Mouse (Mus musculus): Measurements from ENCODE around the gene Lrrc26. TPM values are rescaled to one million over a fixed set of nuclear protein-coding genes. Genes with fewer than 3 reads are reported as not detected.

The Lrrc26 gene
- polyA plus RNA-seq, 1 experiment, result not detected

GRCm38 (mm10) chr2:25318971-25319773, 29.5 kb downstream of the Lrrc26 start, which contains the start of gene Grin1:
Gene Grin1, minus strand, starts transcription at chr2:25319187.
- Histone ChIP-seq H3K79me2 (ENCODE audit: control insufficient read depth, insufficient read depth) (no peaks in the 10 kb centered on the region), H3ac (ENCODE audit: control insufficient read depth, insufficient read length, low read depth) (no peak within 1 kb of the TSS), H3K36me3 (ENCODE audit: control insufficient read depth, insufficient read depth) (no peaks in the 10 kb centered on the region), H3K27me3 (ENCODE audit: control insufficient read depth, insufficient read depth, insufficient read length) (peaks cover 47% of the 10 kb centered on the region), H3K79me3 (ENCODE audit: low read depth) (no peaks in the 10 kb centered on the region), H3K4me3 (ENCODE audit: insufficient read depth, poor library complexity, severe bottlenecking) (no peak within 1 kb of the TSS)
- no peak for TF ChIP-seq MAX (IDR thresholded peaks at IDR 0.05)
- TF ChIP-seq MYOD1 (IDR thresholded peaks at IDR 0.05; ENCODE audit: control insufficient read depth, insufficient read length, low read depth), result no peak
- no peak for TF ChIP-seq CEBPB (IDR thresholded peaks at IDR 0.05; ENCODE audit: low read depth)
- TF ChIP-seq CTCF (IDR thresholded peaks at IDR 0.05; ENCODE audit: control insufficient read depth, insufficient read depth, insufficient read length), result no peak
- TF ChIP-seq MYOG (IDR thresholded peaks at IDR 0.05; ENCODE audit: control insufficient read depth, extremely low read depth, insufficient read length), result no peak
- TF ChIP-seq USF1 (IDR thresholded peaks at IDR 0.05; ENCODE audit: low read depth), result no peak
- TF ChIP-seq FOSL1 (IDR thresholded peaks at IDR 0.05; ENCODE audit: insufficient read depth, low read length, poor library complexity, severe bottlenecking), result no peak

DNA sequence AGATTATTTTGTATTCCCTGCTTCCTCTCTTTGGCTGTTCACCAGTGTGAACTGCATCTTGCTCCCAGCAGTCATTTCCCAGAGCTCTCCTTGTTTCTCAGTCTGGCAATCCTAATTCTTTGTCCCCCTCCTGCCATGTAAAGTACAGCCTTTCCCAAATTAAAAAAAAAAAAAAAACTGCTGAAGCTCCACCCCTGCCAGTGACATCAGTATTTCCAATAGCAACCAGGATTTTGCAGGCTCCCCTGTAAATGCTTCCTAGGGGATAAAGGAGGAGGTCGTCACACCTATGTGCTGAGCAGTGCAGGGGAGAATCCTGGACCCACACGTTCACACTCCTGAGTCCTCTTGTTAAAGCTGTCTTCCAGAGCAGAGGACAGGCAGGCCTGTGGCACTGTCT, 30.4 kb downstream of the Lrrc26 start:
- H3K27me3 ChIP-seq (ENCODE audit: control insufficient read depth, insufficient read depth, insufficient read length), result peaks cover 47% of the 10 kb centered on the region
- H3ac ChIP-seq (ENCODE audit: control insufficient read depth, insufficient read length, low read depth), result no peak overlapping the region
- no peak overlapping the region for H3K4me3 ChIP-seq (ENCODE audit: insufficient read depth, poor library complexity, severe bottlenecking)
- no peaks in the 10 kb centered on the region for H3K79me3 ChIP-seq (ENCODE audit: low read depth)
- no peak for TF ChIP-seq CEBPB (IDR thresholded peaks at IDR 0.05; ENCODE audit: low read depth)
- no peak for TF ChIP-seq FOSL1 (IDR thresholded peaks at IDR 0.05; ENCODE audit: insufficient read depth, low read length, poor library complexity, severe bottlenecking)
- TF ChIP-seq MYOD1 (IDR thresholded peaks at IDR 0.05; ENCODE audit: control insufficient read depth, insufficient read length, low read depth), result no peak
- TF ChIP-seq MYOG (IDR thresholded peaks at IDR 0.05; ENCODE audit: control insufficient read depth, extremely low read depth, insufficient read length), result no peak
- TF ChIP-seq MAX (IDR thresholded peaks at IDR 0.05), result no peak
- TF ChIP-seq USF1 (IDR thresholded peaks at IDR 0.05; ENCODE audit: low read depth), result no peak
- no peak for TF ChIP-seq CTCF (IDR thresholded peaks at IDR 0.05; ENCODE audit: control insufficient read depth, insufficient read depth, insufficient read length)
- no peaks in the 10 kb centered on the region for H3K79me2 ChIP-seq (ENCODE audit: control insufficient read depth, insufficient read depth)
- H3K36me3 ChIP-seq (ENCODE audit: control insufficient read depth, insufficient read depth), result no peaks in the 10 kb centered on the region

GRCm38 (mm10) chr2:25326036-25326435, 36.3 kb downstream of the Lrrc26 start:
- no peaks in the 10 kb centered on the region for H3K79me3 ChIP-seq (ENCODE audit: low read depth)
- peaks cover 19% of the 10 kb centered on the region for H3K27me3 ChIP-seq (ENCODE audit: control insufficient read depth, insufficient read depth, insufficient read length)
- no peaks in the 10 kb centered on the region for H3K79me2 ChIP-seq (ENCODE audit: control insufficient read depth, insufficient read depth)
- TF ChIP-seq USF1 (IDR thresholded peaks at IDR 0.05; ENCODE audit: low read depth) (no peak), CTCF (IDR thresholded peaks at IDR 0.05; ENCODE audit: control insufficient read depth, insufficient read depth, insufficient read length) (no peak), MYOD1 (IDR thresholded peaks at IDR 0.05; ENCODE audit: control insufficient read depth, insufficient read length, low read depth) (no peak), MYOG (IDR thresholded peaks at IDR 0.05; ENCODE audit: control insufficient read depth, extremely low read depth, insufficient read length) (no peak), MAX (IDR thresholded peaks at IDR 0.05) (no peak), CEBPB (IDR thresholded peaks at IDR 0.05; ENCODE audit: low read depth) (no peak), FOSL1 (IDR thresholded peaks at IDR 0.05; ENCODE audit: insufficient read depth, low read length, poor library complexity, severe bottlenecking) (no peak)
- H3K4me3 ChIP-seq (ENCODE audit: insufficient read depth, poor library complexity, severe bottlenecking), result no peak overlapping the region
- no peaks in the 10 kb centered on the region for H3K36me3 ChIP-seq (ENCODE audit: control insufficient read depth, insufficient read depth)
- no peak overlapping the region for H3ac ChIP-seq (ENCODE audit: control insufficient read depth, insufficient read length, low read depth)

GRCm38 (mm10) chr2:25328440-25328839, 38.7 kb downstream of the Lrrc26 start:
- TF ChIP-seq MYOG (IDR thresholded peaks at IDR 0.05; ENCODE audit: control insufficient read depth, extremely low read depth, insufficient read length), result no peak
- no peak for TF ChIP-seq MYOD1 (IDR thresholded peaks at IDR 0.05; ENCODE audit: control insufficient read depth, insufficient read length, low read depth)
- no peak for TF ChIP-seq MAX (IDR thresholded peaks at IDR 0.05)
- TF ChIP-seq CTCF (IDR thresholded peaks at IDR 0.05; ENCODE audit: control insufficient read depth, insufficient read depth, insufficient read length), result no peak
- TF ChIP-seq CEBPB (IDR thresholded peaks at IDR 0.05; ENCODE audit: low read depth), result no peak
- TF ChIP-seq USF1 (IDR thresholded peaks at IDR 0.05; ENCODE audit: low read depth), result no peak
- no peak for TF ChIP-seq FOSL1 (IDR thresholded peaks at IDR 0.05; ENCODE audit: insufficient read depth, low read length, poor library complexity, severe bottlenecking)
- Histone ChIP-seq H3K79me3 (ENCODE audit: low read depth) (peaks cover 17% of the 10 kb centered on the region), H3K27me3 (ENCODE audit: control insufficient read depth, insufficient read depth, insufficient read length) (peaks cover 7% of the 10 kb centered on the region), H3K79me2 (ENCODE audit: control insufficient read depth, insufficient read depth) (peaks cover 22% of the 10 kb centered on the region), H3K4me3 (ENCODE audit: insufficient read depth, poor library complexity, severe bottlenecking) (no peak overlapping the region), H3ac (ENCODE audit: control insufficient read depth, insufficient read length, low read depth) (no peak overlapping the region), H3K36me3 (ENCODE audit: control insufficient read depth, insufficient read depth) (no peaks in the 10 kb centered on the region)

DNA sequence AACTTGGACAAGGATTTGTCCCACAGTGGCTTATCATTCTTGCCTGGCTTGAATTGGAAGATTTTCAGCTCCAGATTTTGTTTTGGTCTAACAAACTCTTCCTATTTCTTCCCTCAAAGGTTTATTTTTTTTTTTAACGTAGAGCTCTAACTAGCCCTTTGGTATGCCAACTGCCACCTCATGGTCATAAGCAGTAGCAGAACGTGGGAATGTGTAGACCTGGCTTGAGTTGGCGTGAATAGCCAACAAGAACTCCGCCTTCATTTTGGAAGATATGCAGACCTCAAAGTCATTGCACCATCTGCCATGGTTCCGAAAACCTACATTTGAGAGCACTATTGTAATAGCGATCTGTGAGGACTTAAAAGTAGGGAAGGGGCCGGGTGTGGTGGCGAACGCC, 41.8 kb downstream of the Lrrc26 start:
- H3K79me3 ChIP-seq (ENCODE audit: low read depth), result peaks cover 27% of the 10 kb centered on the region
- peak overlapping the region; percentile 99 for H3K4me3 ChIP-seq (ENCODE audit: insufficient read depth, poor library complexity, severe bottlenecking)
- no peak overlapping the region for H3ac ChIP-seq (ENCODE audit: control insufficient read depth, insufficient read length, low read depth)
- TF ChIP-seq CTCF (IDR thresholded peaks at IDR 0.05; ENCODE audit: control insufficient read depth, insufficient read depth, insufficient read length) (no peak), USF1 (IDR thresholded peaks at IDR 0.05; ENCODE audit: low read depth) (no peak), MYOD1 (IDR thresholded peaks at IDR 0.05; ENCODE audit: control insufficient read depth, insufficient read length, low read depth) (no peak), CEBPB (IDR thresholded peaks at IDR 0.05; ENCODE audit: low read depth) (no peak), FOSL1 (IDR thresholded peaks at IDR 0.05; ENCODE audit: insufficient read depth, low read length, poor library complexity, severe bottlenecking) (no peak), MYOG (IDR thresholded peaks at IDR 0.05; ENCODE audit: control insufficient read depth, extremely low read depth, insufficient read length) (no peak), MAX (IDR thresholded peaks at IDR 0.05) (no peak)
- peaks cover 3% of the 10 kb centered on the region for H3K27me3 ChIP-seq (ENCODE audit: control insufficient read depth, insufficient read depth, insufficient read length)
- H3K36me3 ChIP-seq (ENCODE audit: control insufficient read depth, insufficient read depth), result peaks cover 28% of the 10 kb centered on the region
- H3K79me2 ChIP-seq (ENCODE audit: control insufficient read depth, insufficient read depth), result peaks cover 44% of the 10 kb centered on the region

Measured in C2C12 (cell line).